Mouse (Mus musculus) bone marrow macrophage, adult 2 months (primary cell): ENCODE measurements around the gene Ddx49.

ENCODE experiments used
- CTCF ChIP-seq: IDR thresholded peaks from 2 replicates; pipeline ENCODE4 v1.5.1; 2012; ENCODE audit warnings: low read depth, mild to moderate bottlenecking, low read length, moderate library complexity
- POLR2A ChIP-seq: IDR thresholded peaks from 2 replicates; pipeline ENCODE4 v1.6.1; 2012; ENCODE audit warnings: mild to moderate bottlenecking, low read depth, low read length, borderline replicate concordance

DNA sequence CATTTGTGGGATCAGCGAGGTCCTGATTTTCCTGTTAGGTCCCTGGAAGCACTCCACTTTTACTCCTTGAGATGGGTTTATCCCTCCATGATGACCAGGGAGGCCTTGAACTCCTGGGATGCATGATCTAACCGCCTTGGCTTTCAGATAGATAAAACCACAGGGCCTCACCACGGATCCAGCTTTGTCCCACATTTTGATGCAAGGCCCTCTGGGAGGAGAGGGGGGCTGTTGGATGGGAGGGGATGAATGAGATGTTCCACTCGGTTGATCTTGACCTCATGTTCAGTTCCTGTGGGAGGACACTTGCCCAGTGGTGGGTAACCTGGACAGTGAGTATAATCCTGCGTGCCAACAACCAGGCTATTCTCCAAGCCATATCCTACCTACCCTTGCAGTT, 17.9 kb downstream of the Ddx49 start:
- no peak for TF ChIP-seq CTCF
- TF ChIP-seq POLR2A = no peak
